Mouse (Mus musculus): Measurements from ENCODE around the gene Hyal3. TPM values are rescaled to one million over a fixed set of nuclear protein-coding genes. Genes with fewer than 3 reads are reported as not detected.

Gene Hyal3
- total and polyA plus RNA-seq, 2 experiments from 2014 or later = 1.8 to 4.3 TPM

GRCm38 (mm10) chr9:107618098-107618497 is 37.5 kb downstream of the Hyal3 start:
- no peak for TF ChIP-seq CTCF (IDR thresholded peaks at IDR 0.05)
- no peaks in the 10 kb centered on the region for H3K27me3 ChIP-seq (ENCODE audit: insufficient read depth, low read length)
- DNase-seq (ENCODE audit: low spot score) = no peak
- no peak overlapping the region for H3K9ac ChIP-seq (replicated peaks; ENCODE audit: low read length, poor library complexity, severe bottlenecking)
- no peaks in the 10 kb centered on the region for H3K9me3 ChIP-seq (ENCODE audit: low read length)
- 0 out of 2 replicates have a peak overlapping the region, but pooled peaks have one; percentile 38 for H3K27ac ChIP-seq (ENCODE audit: low read depth, low read length)
- no peak for ATAC-seq (ENCODE audit: low FRiP score)
- peaks cover 58% of the 10 kb centered on the region for H3K36me3 ChIP-seq (ENCODE audit: insufficient read depth, low read length)
- H3K4me3 ChIP-seq (ENCODE audit: low read depth, low read length) = no peak overlapping the region
- no peaks in the 10 kb centered on the region for H3K4me1 ChIP-seq (ENCODE audit: insufficient read depth, low read length)
- WGBS = 81% methylated on average over 6 of the region's 6 CpGs
- no peak overlapping the region for H3K4me2 ChIP-seq (ENCODE audit: low read depth, low read length, poor library complexity, severe bottlenecking)

- H3K9me3 ChIP-seq (ENCODE audit: low read length) = no peaks in the 10 kb centered on the region
- peaks cover 58% of the 10 kb centered on the region for H3K36me3 ChIP-seq (ENCODE audit: insufficient read depth, low read length)
- H3K9ac ChIP-seq (replicated peaks; ENCODE audit: low read length, poor library complexity, severe bottlenecking) = no peak overlapping the region
- H3K27me3 ChIP-seq (ENCODE audit: insufficient read depth, low read length) = no peaks in the 10 kb centered on the region
- ATAC-seq (ENCODE audit: low FRiP score) = no peak
- DNase-seq (ENCODE audit: low spot score) = peak; percentile 57
- no peaks in the 10 kb centered on the region for H3K4me1 ChIP-seq (ENCODE audit: insufficient read depth, low read length)
- no peak for TF ChIP-seq CTCF (IDR thresholded peaks at IDR 0.05)
- 55% methylated on average over 13 of the region's 13 CpGs for WGBS
- H3K4me3 ChIP-seq (ENCODE audit: low read depth, low read length) = no peak overlapping the region
- H3K4me2 ChIP-seq (ENCODE audit: low read depth, low read length, poor library complexity, severe bottlenecking) = no peak overlapping the region
- peak overlapping the region; percentile 38 for H3K27ac ChIP-seq (ENCODE audit: low read depth, low read length)
Measured at GRCm38 (mm10) chr9:107618778-107619545, 38.3 kb downstream of the Hyal3 start.

GRCm38 (mm10) chr9:107619546-107619879 is 38.9 kb downstream of the Hyal3 start:
- Histone ChIP-seq H3K36me3 (ENCODE audit: insufficient read depth, low read length) (peaks cover 57% of the 10 kb centered on the region), H3K9ac (replicated peaks; ENCODE audit: low read length, poor library complexity, severe bottlenecking) (no peak overlapping the region), H3K4me1 (ENCODE audit: insufficient read depth, low read length) (no peaks in the 10 kb centered on the region), H3K4me3 (ENCODE audit: low read depth, low read length) (no peak overlapping the region), H3K4me2 (ENCODE audit: low read depth, low read length, poor library complexity, severe bottlenecking) (no peak overlapping the region), H3K27ac (ENCODE audit: low read depth, low read length) (0 out of 2 replicates have a peak overlapping the region, but pooled peaks have one; percentile 27), H3K9me3 (ENCODE audit: low read length) (no peaks in the 10 kb centered on the region), H3K27me3 (ENCODE audit: insufficient read depth, low read length) (no peaks in the 10 kb centered on the region)
- ATAC-seq (ENCODE audit: low FRiP score) = no peak
- WGBS = 76% methylated on average over 13 of the region's 13 CpGs
- no peak for TF ChIP-seq CTCF (IDR thresholded peaks at IDR 0.05)
- no peak for DNase-seq (ENCODE audit: low spot score)

- no peak for ATAC-seq (ENCODE audit: low FRiP score)
- TF ChIP-seq CTCF (IDR thresholded peaks at IDR 0.05) = no peak
- Histone ChIP-seq H3K36me3 (ENCODE audit: insufficient read depth, low read length) (peaks cover 51% of the 10 kb centered on the region), H3K27ac (ENCODE audit: low read depth, low read length) (no peak overlapping the region), H3K4me2 (ENCODE audit: low read depth, low read length, poor library complexity, severe bottlenecking) (no peak overlapping the region), H3K4me1 (ENCODE audit: insufficient read depth, low read length) (no peaks in the 10 kb centered on the region; the same call in 1 of the 2 replicates), H3K27me3 (ENCODE audit: insufficient read depth, low read length) (no peaks in the 10 kb centered on the region), H3K4me3 (ENCODE audit: low read depth, low read length) (no peak overlapping the region), H3K9me3 (ENCODE audit: low read length) (no peaks in the 10 kb centered on the region), H3K9ac (replicated peaks; ENCODE audit: low read length, poor library complexity, severe bottlenecking) (no peak overlapping the region)
- DNase-seq (ENCODE audit: low spot score) = no peak
Measured at GRCm38 (mm10) chr9:107620954-107621353, 40.3 kb downstream of the Hyal3 start.

GRCm38 (mm10) chr9:107624539-107624938 is 43.9 kb downstream of the Hyal3 start:
- H3K36me3 ChIP-seq (ENCODE audit: insufficient read depth, low read length) = peaks cover 21% of the 10 kb centered on the region
- no peak for ATAC-seq (ENCODE audit: low FRiP score)
- peak overlapping the region; percentile 26 for H3K27ac ChIP-seq (ENCODE audit: low read depth, low read length)
- H3K4me3 ChIP-seq (ENCODE audit: low read depth, low read length) = no peak overlapping the region
- WGBS = 62% methylated on average over 5 of the region's 5 CpGs
- H3K9ac ChIP-seq (replicated peaks; ENCODE audit: low read length, poor library complexity, severe bottlenecking) = no peak overlapping the region
- no peak for TF ChIP-seq CTCF (IDR thresholded peaks at IDR 0.05)
- H3K4me1 ChIP-seq (ENCODE audit: insufficient read depth, low read length) = peaks cover 27% of the 10 kb centered on the region
- H3K27me3 ChIP-seq (ENCODE audit: insufficient read depth, low read length) = no peaks in the 10 kb centered on the region
- H3K9me3 ChIP-seq (ENCODE audit: low read length) = no peaks in the 10 kb centered on the region
- H3K4me2 ChIP-seq (ENCODE audit: low read depth, low read length, poor library complexity, severe bottlenecking) = no peak overlapping the region
- DNase-seq (ENCODE audit: low spot score) = no peak

GRCm38 (mm10) chr9:107624951-107625350 is 44.3 kb downstream of the Hyal3 start:
- ATAC-seq (ENCODE audit: low FRiP score) (no peak), DNase-seq (ENCODE audit: low spot score) (no peak)
- WGBS = 74% methylated on average over 3 of the region's 3 CpGs
- Histone ChIP-seq H3K27me3 (ENCODE audit: insufficient read depth, low read length) (no peaks in the 10 kb centered on the region), H3K4me3 (ENCODE audit: low read depth, low read length) (no peak overlapping the region), H3K9ac (replicated peaks; ENCODE audit: low read length, poor library complexity, severe bottlenecking) (no peak overlapping the region), H3K9me3 (ENCODE audit: low read length) (no peaks in the 10 kb centered on the region), H3K36me3 (ENCODE audit: insufficient read depth, low read length) (peaks cover 17% of the 10 kb centered on the region), H3K27ac (ENCODE audit: low read depth, low read length) (peak overlapping the region; percentile 95; the same call in 1 of the 2 replicates), H3K4me1 (ENCODE audit: insufficient read depth, low read length) (peaks cover 31% of the 10 kb centered on the region), H3K4me2 (ENCODE audit: low read depth, low read length, poor library complexity, severe bottlenecking) (no peak overlapping the region)
- TF ChIP-seq CTCF (IDR thresholded peaks at IDR 0.05) = no peak

Measured in midbrain, postnatal 0 days (tissue).